Mouse (Mus musculus) limb, embryonic 10.5 days (tissue): Measurements from ENCODE around the gene Ube2d1. TPM values are rescaled to one million over a fixed set of nuclear protein-coding genes. Genes with fewer than 3 reads are reported as not detected.

Experiments used
- DNase-seq: peaks from one replicate; pipeline ENCODE4 v3.0.0-alpha.2; 2017; ENCODE audit warnings: low spot score
- H3K27ac ChIP-seq: fragments of 300-500 bp; sonication (generic); 2 replicates; pipeline ENCODE4 v1.5.1; 2016; ENCODE audit warnings: mild to moderate bottlenecking
- H3K27me3 ChIP-seq: fragments of 300-500 bp; sonication (generic); 2 replicates; pipeline ENCODE4 v1.6.1; 2016; ENCODE audit warnings: low read depth, mild to moderate bottlenecking; ENCODE audit not compliant: poor library complexity, severe bottlenecking
- H3K36me3 ChIP-seq: fragments of 300-500 bp; sonication (generic); 2 replicates; pipeline ENCODE4 v1.6.1; 2016; ENCODE audit warnings: mild to moderate bottlenecking, moderate library complexity
- H3K4me1 ChIP-seq: fragments of 300-500 bp; sonication (generic); 2 replicates; pipeline ENCODE4 v1.6.1; 2016
- H3K4me3 ChIP-seq: fragments of 300-500 bp; sonication (generic); 2 replicates; pipeline ENCODE4 v1.5.1; 2016; ENCODE audit warnings: mild to moderate bottlenecking, moderate library complexity
- H3K9me3 ChIP-seq: fragments of 300-500 bp; sonication (generic); replicated peaks from 2 replicates; pipeline ENCODE4 v1.6.1; 2016; ENCODE audit warnings: mild to moderate bottlenecking
- WGBS: fragments of 180-500 bp; shearing (Covaris S2); methylation state at CpG from one replicate; pipeline ENCODE4 v1.1.7; 2016; 5-methylcytosine and 5-hydroxymethylcytosine counted together
- polyA plus RNA-seq: library from polyadenylated mRNA; unstranded; fragments of >200 nt; fragmentation: Nextera tagmentation; extraction: Ambion mirVana; gene quantifications from 2 replicates; pipeline ENCODE4 v1.2.1, GENCODE M21; 2016

Ube2d1 gene
- polyA plus RNA-seq, 1 experiment from 2014 or later, result 86.7 TPM

GRCm38 (mm10) chr10:71246956-71247355, 38.1 kb downstream of the Ube2d1 start:
- Histone ChIP-seq H3K36me3 (no peaks in the 10 kb centered on the region), H3K4me1 (no peaks in the 10 kb centered on the region), H3K27ac (no peak overlapping the region), H3K4me3 (no peak overlapping the region), H3K9me3 (no peaks in the 10 kb centered on the region), H3K27me3 (no peaks in the 10 kb centered on the region)
- no peak for DNase-seq
- WGBS, result 47% methylated on average over 7 of the region's 7 CpGs

GRCm38 (mm10) chr10:71239479-71240120, 45.5 kb downstream of the Ube2d1 start:
- 78% methylated on average over 6 of the region's 6 CpGs for WGBS
- H3K27ac ChIP-seq, result no peak overlapping the region
- no peaks in the 10 kb centered on the region for H3K9me3 ChIP-seq
- H3K4me1 ChIP-seq, result peaks cover 9% of the 10 kb centered on the region
- H3K36me3 ChIP-seq, result peaks cover 16% of the 10 kb centered on the region
- no peaks in the 10 kb centered on the region for H3K27me3 ChIP-seq
- DNase-seq, result no peak
- no peak overlapping the region for H3K4me3 ChIP-seq

GRCm38 (mm10) chr10:71238240-71238554, 46.9 kb downstream of the Ube2d1 start, which contains the start of gene Tfam:
Tfam (minus strand) TSS chr10:71238280.
- WGBS, result 9% methylated on average over 7 of the region's 7 CpGs

GRCm38 (mm10) chr10:71237516-71238239, 47.4 kb downstream of the Ube2d1 start:
- H3K27me3 ChIP-seq, result no peaks in the 10 kb centered on the region
- H3K4me3 ChIP-seq, result peak overlapping the region; percentile 87
- H3K9me3 ChIP-seq, result no peaks in the 10 kb centered on the region
- peak; percentile 99 for DNase-seq
- peaks cover 35% of the 10 kb centered on the region for H3K36me3 ChIP-seq
- under 1% methylated on average over 68 of the region's 68 CpGs for WGBS
- peak overlapping the region; percentile 92 for H3K27ac ChIP-seq
- peaks cover 9% of the 10 kb centered on the region for H3K4me1 ChIP-seq

More at GRCm38 (mm10) chr10:71238240-71238554, 46.9 kb downstream of the Ube2d1 start, which contains the start of gene Tfam:
- Histone ChIP-seq H3K36me3 (peaks cover 30% of the 10 kb centered on the region), H3K9me3 (no peaks in the 10 kb centered on the region), H3K4me1 (peaks cover 9% of the 10 kb centered on the region), H3K27me3 (no peaks in the 10 kb centered on the region), H3K27ac (peak within 1 kb of the TSS; percentile 92), H3K4me3 (peak within 1 kb of the TSS; percentile 87)
- no peak for DNase-seq

- DNase-seq, result no peak
- H3K36me3 ChIP-seq, result peaks cover 67% of the 10 kb centered on the region
- no peak overlapping the region for H3K4me3 ChIP-seq
- H3K4me1 ChIP-seq, result peaks cover 9% of the 10 kb centered on the region
- WGBS, result 92% methylated on average over 8 of the region's 8 CpGs
- H3K27me3 ChIP-seq, result no peaks in the 10 kb centered on the region
- no peaks in the 10 kb centered on the region for H3K9me3 ChIP-seq
- H3K27ac ChIP-seq, result no peak overlapping the region
Measured at GRCm38 (mm10) chr10:71234071-71234470, 51.0 kb downstream of the Ube2d1 start.

GRCm38 (mm10) chr10:71225894-71226293, 59.2 kb downstream of the Ube2d1 start:
- no peak overlapping the region for H3K4me3 ChIP-seq
- WGBS, result 49% methylated on average over 7 of the region's 7 CpGs
- no peaks in the 10 kb centered on the region for H3K27me3 ChIP-seq
- H3K4me1 ChIP-seq, result no peaks in the 10 kb centered on the region
- H3K9me3 ChIP-seq, result no peaks in the 10 kb centered on the region
- H3K27ac ChIP-seq, result no peak overlapping the region
- H3K36me3 ChIP-seq, result peaks cover 90% of the 10 kb centered on the region
- DNase-seq, result peak; percentile 90

GRCm38 (mm10) chr10:71223101-71223500, 62.0 kb downstream of the Ube2d1 start:
- Histone ChIP-seq H3K36me3 (peaks cover 62% of the 10 kb centered on the region), H3K27ac (no peak overlapping the region), H3K4me1 (no peaks in the 10 kb centered on the region), H3K4me3 (no peak overlapping the region), H3K27me3 (no peaks in the 10 kb centered on the region), H3K9me3 (no peaks in the 10 kb centered on the region)
- DNase-seq, result no peak
- WGBS, result 92% methylated on average over 5 of the region's 5 CpGs

GRCm38 (mm10) chr10:71222639-71223038, 62.4 kb downstream of the Ube2d1 start:
- no peak for DNase-seq
- no peak overlapping the region for H3K4me3 ChIP-seq
- H3K27ac ChIP-seq, result no peak overlapping the region
- no peaks in the 10 kb centered on the region for H3K9me3 ChIP-seq
- WGBS, result 92% methylated on average over 2 of the region's 2 CpGs
- no peaks in the 10 kb centered on the region for H3K4me1 ChIP-seq
- H3K36me3 ChIP-seq, result peaks cover 58% of the 10 kb centered on the region
- no peaks in the 10 kb centered on the region for H3K27me3 ChIP-seq

- Histone ChIP-seq H3K27me3 (no peaks in the 10 kb centered on the region), H3K4me3 (no peak overlapping the region), H3K4me1 (no peaks in the 10 kb centered on the region), H3K36me3 (peaks cover 16% of the 10 kb centered on the region), H3K27ac (no peak overlapping the region), H3K9me3 (no peaks in the 10 kb centered on the region)
- DNase-seq, result peak; percentile 87
- 18% methylated on average over 8 of the region's 8 CpGs for WGBS
Measured at GRCm38 (mm10) chr10:71218228-71218892, 66.7 kb downstream of the Ube2d1 start.

GRCm38 (mm10) chr10:71215996-71216395, 69.1 kb downstream of the Ube2d1 start:
- Histone ChIP-seq H3K4me1 (no peaks in the 10 kb centered on the region), H3K27ac (no peak overlapping the region), H3K4me3 (no peak overlapping the region), H3K27me3 (no peaks in the 10 kb centered on the region), H3K9me3 (no peaks in the 10 kb centered on the region), H3K36me3 (no peaks in the 10 kb centered on the region)
- DNase-seq, result no peak
- 81% methylated on average over 9 of the region's 9 CpGs for WGBS

Other genes starting within 250 kb of the Ube2d1 start
- 3.0 and 4.5 TPM in 2 replicates for gene Bicc1, start 125.6 kb downstream of the Ube2d1 start, polyA plus RNA-seq
- 90.7 and 91.3 TPM in 2 replicates for gene Tfam, start 47.0 kb downstream of the Ube2d1 start, polyA plus RNA-seq
- 112 and 125 TPM in 2 replicates for gene Cisd1, start 59.7 kb upstream of the Ube2d1 start, polyA plus RNA-seq
- gene Ipmk, start 62.5 kb upstream of the Ube2d1 start, polyA plus RNA-seq, result 18.3 and 19.6 TPM in 2 replicates